Mouse (Mus musculus): Measurements from ENCODE around the gene Gm17617.
"Not testable (repeated sequence)": the region's sequence is repeated elsewhere in the genome, so short reads cannot be mapped to it uniquely, and the experiment has no call there.

Gm17617 gene

GRCm38 (mm10) chr13:55124903-55125302 is 8.4 kb downstream of the Gm17617 start:
- no peak for DNase-seq (ENCODE audit: low read depth, low spot score)

GRCm38 (mm10) chr13:55114375-55114774 is 19.0 kb downstream of the Gm17617 start:
- no peak for DNase-seq (ENCODE audit: low read depth, low spot score)

GRCm38 (mm10) chr13:55107694-55108093 is 25.7 kb downstream of the Gm17617 start:
- DNase-seq (ENCODE audit: low read depth, low spot score), result no peak

GRCm38 (mm10) chr13:55107116-55107515 is 26.2 kb downstream of the Gm17617 start:
- DNase-seq (ENCODE audit: low read depth, low spot score), result no peak

- no peak for DNase-seq (ENCODE audit: low read depth, low spot score)
These were observed 27.2 kb downstream of the Gm17617 start for GRCm38 (mm10) chr13:55105953-55106691.

- DNase-seq (ENCODE audit: low read depth, low spot score), result peak; percentile 87
These were observed 28.0 kb downstream of the Gm17617 start, which contains the start of gene Zfp346 for GRCm38 (mm10) chr13:55105045-55105952. Gene Zfp346, plus strand, starts transcription at chr13:55105311.

- DNase-seq (ENCODE audit: low read depth, low spot score), result no peak
These were observed 30.0 kb downstream of the Gm17617 start for GRCm38 (mm10) chr13:55103351-55103750.

- no peak for DNase-seq (ENCODE audit: low read depth, low spot score)
These were observed 31.0 kb downstream of the Gm17617 start for GRCm38 (mm10) chr13:55102366-55102765.

- DNase-seq (ENCODE audit: low read depth, low spot score), result no peak
These were observed 31.7 kb downstream of the Gm17617 start for GRCm38 (mm10) chr13:55101627-55102026.

GRCm38 (mm10) chr13:55099726-55100478 is 33.4 kb downstream of the Gm17617 start, which contains the start of gene Uimc1:
Gene Uimc1, minus strand, starts transcription at chr13:55100300.
- peak; percentile 55 for DNase-seq (ENCODE audit: low read depth, low spot score)

- DNase-seq (ENCODE audit: low read depth, low spot score), result no peak
These were observed 34.2 kb downstream of the Gm17617 start for GRCm38 (mm10) chr13:55099066-55099725.

GRCm38 (mm10) chr13:55097841-55098240 is 35.5 kb downstream of the Gm17617 start:
- not testable (repeated sequence) for DNase-seq (ENCODE audit: low read depth, low spot score)

GRCm38 (mm10) chr13:55092588-55092987 is 40.8 kb downstream of the Gm17617 start:
- peak; percentile 69 for DNase-seq (ENCODE audit: low read depth, low spot score)
